Mouse (Mus musculus) stomach, postnatal 0 days (tissue): ENCODE measurements around the gene Pak1ip1.

Experiments used
- CTCF ChIP-seq: IDR thresholded peaks from 2 replicates; pipeline ENCODE4 v1.5.1; 2016; ENCODE audit warnings: antibody characterized with exemption, low read depth, mild to moderate bottlenecking, moderate library complexity
- EP300 ChIP-seq: optimal IDR thresholded peaks from 2 replicates; pipeline ENCODE3; 2016; ENCODE audit warnings: antibody characterized with exemption

DNA sequence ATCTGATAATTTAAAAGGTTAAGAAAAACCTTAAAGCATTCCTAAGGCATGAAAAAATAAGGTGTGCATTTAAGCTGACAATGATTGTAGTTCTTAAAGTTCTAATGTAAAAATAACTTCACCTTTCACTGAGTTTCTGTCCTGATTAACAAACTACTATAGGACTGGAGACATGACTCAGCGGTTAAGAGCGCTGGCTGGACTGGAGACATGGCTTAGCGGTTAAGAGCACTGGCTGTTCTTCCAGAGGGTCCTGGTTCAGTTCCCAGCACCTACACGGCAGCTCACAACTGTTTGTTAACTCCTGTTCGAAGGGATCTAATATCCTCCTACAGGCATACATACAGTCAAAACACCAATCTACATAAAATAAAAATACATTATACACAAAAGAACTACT, 1.2 kb downstream of the Pak1ip1 start:
- TF ChIP-seq EP300 (no peak), CTCF (no peak)
